Mouse (Mus musculus) olfactory bulb, adult 2 months (tissue): ENCODE measurements around the gene Serpinb12.
"Not testable (repeated sequence)": the region's sequence is repeated elsewhere in the genome, so short reads cannot be mapped to it uniquely, and the experiment has no call there.

ENCODE experiments used
- CTCF ChIP-seq: fragments of 200-500 bp; IDR thresholded peaks from 2 replicates; pipeline ENCODE4 v1.5.1; 2012; ENCODE audit warnings: low read depth, mild to moderate bottlenecking, low read length, moderate library complexity; ENCODE audit not compliant: insufficient read depth
- POLR2A ChIP-seq: fragments of 200-500 bp; IDR thresholded peaks from 2 replicates; pipeline ENCODE4 v1.6.1; 2012; ENCODE audit warnings: mild to moderate bottlenecking, low read depth, low read length, moderate library complexity; ENCODE audit not compliant: insufficient read depth

DNA sequence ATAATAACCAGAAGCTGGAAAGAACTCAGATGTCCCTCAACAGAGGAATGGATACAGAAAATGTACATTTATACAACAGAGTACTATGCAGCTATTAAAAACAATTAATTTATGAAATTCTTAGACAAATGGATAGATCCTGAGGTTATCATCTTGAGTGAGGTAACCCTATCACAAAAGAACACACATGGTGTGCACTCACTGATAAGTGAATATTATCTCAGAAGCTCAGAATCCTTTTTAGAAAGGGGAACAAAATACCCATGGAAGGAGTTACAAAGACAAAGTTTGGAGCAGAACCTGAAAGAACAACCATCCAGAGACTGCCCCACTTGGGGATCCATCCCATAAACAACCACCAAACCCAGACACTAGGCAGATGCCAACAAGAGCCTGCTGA, 39.1 kb upstream of the Serpinb12 start:
- TF ChIP-seq CTCF, POLR2A: not testable (repeated sequence)
